Mouse (Mus musculus): ENCODE results near the gene Oat.

GRCm38 (mm10) chr7:132559138-132559766 is 16.9 kb downstream of the Oat start:
- TF ChIP-seq CTCF (conservative IDR thresholded peaks at IDR 0.05; ENCODE audit: low read length): no peak
- no peak for TF ChIP-seq POU5F1 (IDR thresholded peaks at IDR 0.05; ENCODE audit: borderline replicate concordance, low read length)
- no peak for TF ChIP-seq NANOG (IDR thresholded peaks at IDR 0.05; ENCODE audit: borderline replicate concordance, low read length)
